Mouse (Mus musculus) liver, adult 2 months (tissue): ENCODE results near the gene Sowahb.

Experiments used
- CTCF ChIP-seq: fragments of 200-500 bp; IDR thresholded peaks from 2 replicates; pipeline ENCODE4 v1.5.1; 2011; ENCODE audit warnings: low read depth, low read length, control low read depth
- POLR2A ChIP-seq: fragments of 200-500 bp; IDR thresholded peaks from 2 replicates; pipeline ENCODE4 v1.6.1; 2011; ENCODE audit warnings: low read length, control low read depth; ENCODE audit not compliant: insufficient read depth; ENCODE audit errors: extremely low read depth

- TF ChIP-seq CTCF (no peak), POLR2A (no peak)
Measured at GRCm38 (mm10) chr5:93000774-93001757, 43.8 kb downstream of the Sowahb start.
